In the genomic region with DNA sequence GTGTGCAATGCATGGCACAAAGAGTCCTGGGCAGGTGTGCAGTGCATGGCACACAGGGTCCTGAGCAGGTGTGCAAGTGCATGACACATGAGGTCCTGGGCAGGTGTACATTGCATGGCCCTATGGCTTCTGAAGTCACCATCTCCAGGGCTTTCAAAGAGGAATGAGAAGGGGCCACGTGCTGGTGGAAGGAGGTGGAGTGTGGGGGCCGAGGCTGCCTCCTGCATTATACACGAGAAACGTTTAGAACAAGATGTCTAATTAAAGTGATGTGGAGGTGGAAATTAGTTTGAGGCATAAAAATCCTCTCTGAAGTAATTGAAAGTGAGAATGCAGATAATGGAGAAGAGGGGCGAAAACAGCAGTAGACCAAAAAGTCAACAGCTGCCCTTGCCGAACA, we compare ENCODE assay signal across 22 mouse cellular contexts.
DNase-seq lines count a peak whose midpoint lies in the region; ATAC-seq lines count a peak whose summit lies in the region.
"Had no signal": no experiment of that assay in that cellular context is flagged by ENCODE, and none has a peak within 500 bp of the region (broad histone marks: within the 10 kb centered on the region; RNA-seq: fewer than 3 reads in every experiment).

No protein-coding gene starts in this region.

- no peak overlapping the region for H3K4me3 ChIP-seq in kidney, embryonic 16.5 days (ENCODE audit: low read length)
- H3K4me3 ChIP-seq: embryonic facial prominence, embryonic 10.5 days; forebrain, embryonic 13.5 days; heart, embryonic 12.5 days; hindbrain, embryonic 15.5 days; limb, embryonic 13.5 days; midbrain, embryonic 10.5 days had no signal

- H3K9me3 ChIP-seq in kidney, embryonic 16.5 days (ENCODE audit: low read length) = no peaks in the 10 kb centered on the region
- H3K9me3 ChIP-seq: embryonic facial prominence, embryonic 10.5 days; forebrain, embryonic 13.5 days; heart, embryonic 12.5 days; hindbrain, embryonic 15.5 days; limb, embryonic 13.5 days; midbrain, embryonic 10.5 days had no signal

- no peak overlapping the region for H3K4me2 ChIP-seq in kidney, embryonic 16.5 days (replicated peaks; ENCODE audit: low read depth, low read length)
- H3K4me2 ChIP-seq: forebrain, embryonic 13.5 days; heart, embryonic 12.5 days; hindbrain, embryonic 15.5 days; limb, embryonic 13.5 days had no signal

- intact Hi-C loops in left cerebral cortex, postnatal 25 days (cut with DNase I) = loop anchor here (5.0 kb wide), 3 partner anchors 93 to 578 kb away; a partner anchor contains a TSS

- no peak overlapping the region for H3K27ac ChIP-seq in kidney, embryonic 16.5 days (ENCODE audit: low read length)
- H3K27ac ChIP-seq: embryonic facial prominence, embryonic 10.5 days; forebrain, embryonic 13.5 days; hindbrain, embryonic 15.5 days; limb, embryonic 13.5 days; midbrain, embryonic 10.5 days had no signal

- 0 out of 2 replicates have a peak, but pooled peaks cover 4% of the 10 kb centered on the region for H3K36me3 ChIP-seq in kidney, embryonic 16.5 days (ENCODE audit: insufficient read depth, low read length)
- H3K36me3 ChIP-seq: hindbrain, embryonic 15.5 days; midbrain, embryonic 10.5 days had no signal

- DNase-seq in kidney, postnatal 4 days = no peak
- DNase-seq in right cerebral cortex, adult 18-20 months = peak; percentile 66
- no peak for DNase-seq in right cerebral cortex, postnatal 25 days
- DNase-seq in left cerebral cortex, postnatal 25 days (ENCODE audit: low spot score in 2 of 2) = peak; percentile 36 to 54
- peak; percentile 8 to 28 for DNase-seq in thymus, postnatal 36 days
- DNase-seq: adrenal gland, adult 2 months; cerebellum, adult 18-20 months; cerebellum, postnatal 36 days; heart, postnatal 36 days; kidney, adult 8-10 months; kidney, postnatal 36 days; lung, postnatal 14 days; right cerebral cortex, postnatal 4 days had no signal

- ATAC-seq in kidney, embryonic 16.5 days (ENCODE audit: low FRiP score, low TSS enrichment) = peak; percentile 23; the same call in 1 of the 2 replicates
- no peak for ATAC-seq in monocyte, adult 5-6 weeks (replicated peaks; ENCODE audit: insufficient number of reproducible peaks, low FRiP score, low TSS enrichment, poor library complexity, severe bottlenecking)
- ATAC-seq in cerebellum, adult (ENCODE audit: insufficient number of reproducible peaks, low FRiP score, low TSS enrichment) = no peak
- ATAC-seq: forebrain, embryonic 13.5 days had no signal

- H3K9ac ChIP-seq in kidney, embryonic 16.5 days (replicated peaks; ENCODE audit: low read length) = no peak overlapping the region
- H3K9ac ChIP-seq: forebrain, embryonic 13.5 days; heart, embryonic 12.5 days; hindbrain, embryonic 15.5 days; limb, embryonic 13.5 days had no signal

- no peaks in the 10 kb centered on the region for H3K4me1 ChIP-seq in kidney, embryonic 16.5 days (ENCODE audit: insufficient read depth, low read length)
- H3K4me1 ChIP-seq: forebrain, embryonic 13.5 days; heart, embryonic 12.5 days; hindbrain, embryonic 15.5 days had no signal

- H3K27me3 ChIP-seq in kidney, embryonic 16.5 days (ENCODE audit: insufficient read depth, low read length) = no peaks in the 10 kb centered on the region
- H3K27me3 ChIP-seq: forebrain, embryonic 13.5 days; heart, embryonic 12.5 days; hindbrain, embryonic 15.5 days; limb, embryonic 13.5 days had no signal

- 61% methylated on average over 4 of the region's 6 CpGs for WGBS in kidney, embryonic 16.5 days

Comparison
In these comparisons a context has a peak if more than half of its experiments do, and no peak if none do; other contexts are left out.
1. DNase-seq: peak in right cerebral cortex, adult 18-20 months (single experiment), left cerebral cortex, postnatal 25 days (2 of 2) and thymus, postnatal 36 days (2 of 2); none in kidney, postnatal 4 days (0 of 2) and right cerebral cortex, postnatal 25 days (single experiment).